Mouse (Mus musculus): ENCODE data around the gene Epn3. TPM values are rescaled to one million over a fixed set of nuclear protein-coding genes. Genes with fewer than 3 reads are reported as not detected.

The Epn3 gene
- total RNA-seq, 2 experiments from 2014 or later, result not detected

Other genes starting within 250 kb of the Epn3 start
- not detected for gene Gm21885, start 218.1 kb downstream of the Epn3 start, total RNA-seq (2021)
- gene Luc7l3, start 178.0 kb downstream of the Epn3 start, total RNA-seq (2021), result 10 to 100 TPM; 30.3 to 44.2 TPM
- gene Ankrd40, start 172.0 kb downstream of the Epn3 start, total RNA-seq (2021), result 100 to 1,000 TPM; 245 to 246 TPM
- under 1 TPM; 0.25 to 0.62 TPM for gene Abcc3, start 107.0 kb downstream of the Epn3 start, total RNA-seq (2021)
- gene Cacna1g, start 25.8 kb downstream of the Epn3 start, total RNA-seq (2021), result 1 to 10 TPM in 1 of 2 experiments, under 1 TPM in 1; 0.94 to 1.3 TPM
- gene Spata20, start 13.8 kb downstream of the Epn3 start, total RNA-seq (2021), result not detected
- not detected for gene Mycbpap, start 21.8 kb upstream of the Epn3 start, total RNA-seq (2021)
- 1 to 10 TPM; 2.7 to 3.4 TPM for gene Rsad1, start 49.3 kb upstream of the Epn3 start, total RNA-seq (2021)
- 10 to 100 TPM; 12.6 to 25.2 TPM for gene Chad, start 65.1 kb upstream of the Epn3 start, total RNA-seq (2021)
- 1 to 10 TPM; 1.6 to 2.1 TPM for gene Acsf2, start 101.9 kb upstream of the Epn3 start, total RNA-seq (2021)
- 10 to 100 TPM; 34.8 to 35.3 TPM for gene Lrrc59, start 129.8 kb upstream of the Epn3 start, total RNA-seq (2021)
- gene Mrpl27, start 153.8 kb upstream of the Epn3 start, total RNA-seq (2021), result 10 to 100 TPM; 43.0 to 49.5 TPM
- not detected for gene Eme1, start 154.0 kb upstream of the Epn3 start, total RNA-seq (2021)
- gene Xylt2, start 177.5 kb upstream of the Epn3 start, total RNA-seq (2021), result 1 to 10 TPM; 2.9 TPM
- not detected for gene Gm11541, start 204.5 kb upstream of the Epn3 start, total RNA-seq (2021)
- 1 to 10 TPM; 1.1 to 1.3 TPM for gene Cdc34b, start 241.8 kb upstream of the Epn3 start, total RNA-seq (2021)

Data from gastrocnemius, adult 18-20 months (tissue).